Mouse (Mus musculus) left cerebral cortex, adult 9 months (tissue): Measurements from ENCODE around the gene Dtl.

ENCODE experiments used
- DNase-seq, 2 experiments: peaks; one replicate each; pipeline ENCODE4 v3.0.0; 2022; ENCODE audit warnings: low spot score in 2 of 2

Gene Dtl

GRCm38 (mm10) chr1:191575458-191576247, at the start of gene Dtl, which contains the start of gene Ints7:
Gene Dtl (minus strand): TSS chr1:191575544.
Gene Ints7 (plus strand): TSS chr1:191575636.
- peak; percentile 95 to 99 for DNase-seq

- no peak for DNase-seq
Observed at GRCm38 (mm10) chr1:191625026-191625425, 49.7 kb upstream of the Dtl start.

GRCm38 (mm10) chr1:191624492-191624891, 49.1 kb upstream of the Dtl start:
- DNase-seq = no peak

GRCm38 (mm10) chr1:191622801-191623200, 47.5 kb upstream of the Dtl start:
- peak in 1 of 2 experiments; percentile 35 for DNase-seq

- DNase-seq = no peak
Observed at GRCm38 (mm10) chr1:191621096-191621495, 45.8 kb upstream of the Dtl start.

GRCm38 (mm10) chr1:191618067-191618766, 42.9 kb upstream of the Dtl start:
- no peak for DNase-seq

GRCm38 (mm10) chr1:191617589-191617988, 42.2 kb upstream of the Dtl start:
- no peak for DNase-seq

- DNase-seq = no peak
Observed at GRCm38 (mm10) chr1:191616245-191616644, 40.9 kb upstream of the Dtl start.

GRCm38 (mm10) chr1:191612877-191613276, 37.5 kb upstream of the Dtl start:
- no peak for DNase-seq

- DNase-seq = peak in 1 of 2 experiments; percentile 47
Observed at GRCm38 (mm10) chr1:191611686-191612085, 36.3 kb upstream of the Dtl start.

GRCm38 (mm10) chr1:191610357-191610756, 35.0 kb upstream of the Dtl start:
- DNase-seq = peak; percentile 58 to 80

- DNase-seq = no peak
Observed at GRCm38 (mm10) chr1:191609578-191609977, 34.2 kb upstream of the Dtl start.

GRCm38 (mm10) chr1:191609051-191609450, 33.7 kb upstream of the Dtl start:
- no peak for DNase-seq

- peak in 1 of 2 experiments; percentile 44 for DNase-seq
Observed at GRCm38 (mm10) chr1:191604690-191605089, 29.3 kb upstream of the Dtl start.

GRCm38 (mm10) chr1:191599210-191599609, 23.9 kb upstream of the Dtl start:
- no peak for DNase-seq

GRCm38 (mm10) chr1:191596076-191596475, 20.7 kb upstream of the Dtl start:
- DNase-seq = no peak

GRCm38 (mm10) chr1:191592016-191592720, 16.8 kb upstream of the Dtl start:
- peak in 1 of 2 experiments; percentile 30 for DNase-seq

GRCm38 (mm10) chr1:191588749-191589148, 13.4 kb upstream of the Dtl start:
- DNase-seq = no peak

GRCm38 (mm10) chr1:191587062-191587461, 11.7 kb upstream of the Dtl start:
- DNase-seq = no peak

- DNase-seq = peak in 1 of 2 experiments; percentile 18
Observed at GRCm38 (mm10) chr1:191585704-191586103, 10.4 kb upstream of the Dtl start.

GRCm38 (mm10) chr1:191584483-191584882, 9.1 kb upstream of the Dtl start:
- no peak for DNase-seq

- DNase-seq = no peak
Observed at GRCm38 (mm10) chr1:191583836-191584235, 8.5 kb upstream of the Dtl start.
